Mouse (Mus musculus) embryonic facial prominence, embryonic 10.5 days (tissue): ENCODE data around the gene Trabd2b. TPM values are rescaled to one million over a fixed set of nuclear protein-coding genes. Genes with fewer than 3 reads are reported as not detected.

ENCODE experiments used
- DNase-seq: peaks from one replicate; pipeline ENCODE4 v3.0.0-alpha.2; 2017; ENCODE audit warnings: low spot score
- H3K27ac ChIP-seq: fragments of 300-500 bp; sonication (generic); replicated peaks from 2 replicates; pipeline ENCODE4 v1.5.1; 2016; ENCODE audit warnings: mild to moderate bottlenecking
- H3K27me3 ChIP-seq: fragments of 300-500 bp; sonication (generic); replicated peaks from 2 replicates; pipeline ENCODE4 v1.6.1; 2016; ENCODE audit warnings: low read depth, mild to moderate bottlenecking; ENCODE audit not compliant: poor library complexity, severe bottlenecking
- H3K36me3 ChIP-seq: fragments of 300-500 bp; sonication (generic); replicated peaks from 2 replicates; pipeline ENCODE4 v1.6.1; 2016; ENCODE audit warnings: mild to moderate bottlenecking, moderate library complexity
- H3K4me1 ChIP-seq: fragments of 300-500 bp; sonication (generic); 2 replicates; pipeline ENCODE4 v1.6.1; 2016
- H3K4me3 ChIP-seq: fragments of 300-500 bp; sonication (generic); 2 replicates; pipeline ENCODE4 v1.5.1; 2016; ENCODE audit warnings: mild to moderate bottlenecking, moderate library complexity
- H3K9me3 ChIP-seq: fragments of 300-500 bp; sonication (generic); 2 replicates; pipeline ENCODE4 v1.6.1; 2016; ENCODE audit warnings: mild to moderate bottlenecking
- WGBS: fragments of 180-500 bp; shearing (Covaris S2); methylation state at CpG from one replicate; pipeline ENCODE4 v1.1.7; 2016; 5-methylcytosine and 5-hydroxymethylcytosine counted together
- polyA plus RNA-seq: library from polyadenylated mRNA; unstranded; fragments of >200 nt; fragmentation: Nextera tagmentation; extraction: Ambion mirVana; gene quantifications from 2 replicates; pipeline ENCODE4 v1.2.1, GENCODE M21; 2016

The Trabd2b gene
- polyA plus RNA-seq, 1 experiment from 2014 or later: 0.81 TPM

GRCm38 (mm10) chr4:114513149-114513548 is 106.6 kb downstream of the Trabd2b start:
- no peak overlapping the region for H3K27ac ChIP-seq
- no peaks in the 10 kb centered on the region for H3K27me3 ChIP-seq
- H3K4me3 ChIP-seq: no peak overlapping the region
- peaks cover 22% of the 10 kb centered on the region for H3K4me1 ChIP-seq
- no peaks in the 10 kb centered on the region for H3K9me3 ChIP-seq
- H3K36me3 ChIP-seq: no peaks in the 10 kb centered on the region
- no peak for DNase-seq

DNA sequence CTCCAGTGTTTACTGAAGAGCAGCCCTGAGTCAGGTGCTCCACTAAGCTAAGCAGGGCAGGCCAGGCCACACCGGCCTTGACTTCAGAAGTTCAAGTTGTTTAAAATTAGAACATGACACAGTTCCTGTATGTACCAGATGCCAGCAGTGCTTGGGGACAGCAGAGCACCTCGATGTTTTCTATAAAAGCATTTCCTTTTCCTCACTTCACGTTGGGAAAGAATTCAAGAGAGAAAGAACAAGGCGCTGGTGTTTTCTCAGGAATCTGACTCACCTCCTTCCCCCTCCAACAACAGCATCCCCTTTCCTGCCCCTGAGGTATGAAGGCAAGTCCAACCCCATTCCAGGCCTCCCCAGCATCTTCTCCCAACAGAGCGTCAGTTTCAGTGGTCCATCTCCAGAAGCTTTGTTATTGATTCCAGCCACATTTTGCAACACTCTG is 108.8 kb downstream of the Trabd2b start:
- Histone ChIP-seq H3K27ac (peak overlapping the region; percentile 40; the same call in 1 of the 2 replicates), H3K36me3 (no peaks in the 10 kb centered on the region), H3K27me3 (no peaks in the 10 kb centered on the region), H3K4me1 (peaks cover 22% of the 10 kb centered on the region), H3K9me3 (no peaks in the 10 kb centered on the region), H3K4me3 (no peak overlapping the region)
- DNase-seq: no peak
- WGBS: 50% methylated on average over 5 of the region's 5 CpGs

DNA sequence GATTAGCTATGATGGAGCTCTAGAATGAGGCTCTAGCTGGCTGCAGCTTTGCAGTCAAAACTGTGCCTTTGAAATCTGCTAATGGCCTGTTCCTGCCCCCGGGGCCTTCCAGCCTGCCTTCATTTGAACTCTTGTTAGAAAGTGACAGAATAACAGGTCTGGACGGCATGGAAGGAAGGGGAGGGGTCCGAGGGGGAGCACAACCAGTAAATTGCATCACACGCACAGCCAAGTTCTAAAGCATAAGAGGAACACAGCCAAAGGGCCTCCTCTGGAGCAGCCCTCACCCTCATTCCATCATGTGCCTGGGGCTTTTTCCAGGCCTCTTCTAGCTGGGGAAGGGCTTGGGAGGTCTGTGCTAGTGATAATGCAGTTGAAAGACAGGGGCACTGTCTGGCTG is 110.1 kb downstream of the Trabd2b start:
- Histone ChIP-seq H3K27ac (no peak overlapping the region; the same call in 1 of the 2 replicates), H3K4me3 (no peak overlapping the region), H3K4me1 (peaks cover 22% of the 10 kb centered on the region), H3K27me3 (no peaks in the 10 kb centered on the region), H3K9me3 (no peaks in the 10 kb centered on the region), H3K36me3 (no peaks in the 10 kb centered on the region)
- WGBS: 26% methylated on average over 4 of the region's 4 CpGs
- DNase-seq: peak; percentile 47

DNA sequence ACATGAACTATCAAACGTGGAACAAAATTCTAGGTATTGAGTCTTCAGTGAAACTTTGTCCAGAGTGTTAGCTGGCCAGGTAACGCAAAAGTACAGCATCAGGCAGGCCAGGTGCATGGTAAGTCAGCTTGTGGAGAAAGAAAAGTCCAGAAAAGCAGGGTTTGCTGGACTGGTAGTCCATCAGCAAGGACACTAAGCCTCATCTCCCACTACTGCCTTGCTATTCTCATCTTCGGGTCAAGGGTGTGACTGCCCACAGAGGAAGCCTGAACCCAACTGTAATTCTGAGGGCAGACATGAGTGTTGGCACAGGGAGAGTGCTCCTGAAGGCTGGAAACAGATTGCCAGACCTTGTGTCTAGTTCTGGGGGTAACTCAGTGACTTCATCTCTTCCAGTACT is 111.5 kb downstream of the Trabd2b start:
- WGBS: 86% methylated on average over 3 of the region's 3 CpGs
- H3K27me3 ChIP-seq: no peaks in the 10 kb centered on the region
- no peaks in the 10 kb centered on the region for H3K9me3 ChIP-seq
- no peak for DNase-seq
- no peaks in the 10 kb centered on the region for H3K36me3 ChIP-seq
- H3K27ac ChIP-seq: no peak overlapping the region
- H3K4me1 ChIP-seq: peaks cover 22% of the 10 kb centered on the region
- H3K4me3 ChIP-seq: no peak overlapping the region

GRCm38 (mm10) chr4:114518571-114518970 is 112.0 kb downstream of the Trabd2b start:
- DNase-seq: no peak
- H3K36me3 ChIP-seq: no peaks in the 10 kb centered on the region
- H3K27me3 ChIP-seq: no peaks in the 10 kb centered on the region
- H3K4me1 ChIP-seq: peaks cover 22% of the 10 kb centered on the region
- H3K4me3 ChIP-seq: no peak overlapping the region
- WGBS: 96% methylated on average over 1 of the region's 1 CpGs
- H3K27ac ChIP-seq: no peak overlapping the region
- H3K9me3 ChIP-seq: no peaks in the 10 kb centered on the region

DNA sequence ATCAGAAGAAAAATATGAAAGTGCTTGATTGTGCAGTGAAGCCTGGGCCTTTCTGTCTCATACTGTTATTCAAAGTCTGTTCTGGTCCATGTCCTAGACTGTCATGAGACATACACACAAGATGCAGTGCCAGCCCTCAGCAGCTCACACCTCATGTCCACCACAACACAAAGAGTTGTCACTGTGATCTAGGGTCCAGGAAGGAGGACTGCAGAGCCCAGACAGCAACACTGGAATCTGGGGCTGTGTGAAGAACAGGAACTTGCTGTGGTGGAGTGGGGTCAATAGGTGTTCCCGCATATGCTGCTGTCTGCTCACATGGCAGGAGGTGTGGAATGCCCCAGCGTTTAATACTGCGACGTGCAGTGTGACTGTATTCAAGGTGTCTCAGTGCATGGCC is 112.8 kb downstream of the Trabd2b start:
- no peaks in the 10 kb centered on the region for H3K27me3 ChIP-seq
- H3K9me3 ChIP-seq: no peaks in the 10 kb centered on the region
- H3K4me3 ChIP-seq: no peak overlapping the region
- DNase-seq: no peak
- H3K27ac ChIP-seq: no peak overlapping the region
- WGBS: 83% methylated on average over 4 of the region's 4 CpGs
- no peaks in the 10 kb centered on the region for H3K36me3 ChIP-seq
- peaks cover 22% of the 10 kb centered on the region for H3K4me1 ChIP-seq

- H3K27ac ChIP-seq: no peak overlapping the region
- WGBS: 89% methylated on average over 3 of the region's 3 CpGs
- peaks cover 22% of the 10 kb centered on the region for H3K4me1 ChIP-seq
- H3K27me3 ChIP-seq: no peaks in the 10 kb centered on the region
- no peak overlapping the region for H3K4me3 ChIP-seq
- no peaks in the 10 kb centered on the region for H3K36me3 ChIP-seq
- no peaks in the 10 kb centered on the region for H3K9me3 ChIP-seq
- DNase-seq: no peak
These were observed 113.4 kb downstream of the Trabd2b start for GRCm38 (mm10) chr4:114519966-114520365.

- Histone ChIP-seq H3K9me3 (no peaks in the 10 kb centered on the region), H3K4me3 (no peak overlapping the region), H3K27me3 (no peaks in the 10 kb centered on the region), H3K4me1 (no peaks in the 10 kb centered on the region), H3K27ac (no peak overlapping the region), H3K36me3 (no peaks in the 10 kb centered on the region)
- 82% methylated on average over 5 of the region's 5 CpGs for WGBS
- DNase-seq: no peak
These were observed 117.0 kb downstream of the Trabd2b start for GRCm38 (mm10) chr4:114523335-114524188.

DNA sequence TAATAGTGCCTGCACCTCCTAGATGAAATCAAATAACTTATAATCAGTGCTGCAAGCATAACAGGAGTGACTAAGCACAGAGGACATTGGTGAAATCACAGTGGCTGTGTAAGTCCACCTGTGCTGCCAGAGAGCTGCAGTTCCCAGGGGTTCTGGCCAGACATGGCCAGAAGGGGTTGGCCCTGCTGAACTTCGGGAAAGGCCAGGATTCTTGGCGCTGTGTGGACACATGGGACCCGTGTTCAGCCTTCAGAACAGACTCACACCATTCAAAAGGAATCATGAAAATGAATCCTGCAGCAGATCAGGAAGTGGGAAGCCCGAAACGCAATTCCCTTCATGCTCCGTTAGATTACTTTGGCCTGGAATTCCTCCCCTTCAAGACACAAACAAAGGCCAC is 125.1 kb downstream of the Trabd2b start:
- 47% methylated on average over 6 of the region's 6 CpGs for WGBS
- no peak overlapping the region for H3K4me3 ChIP-seq
- no peaks in the 10 kb centered on the region for H3K27me3 ChIP-seq
- H3K27ac ChIP-seq: no peak overlapping the region
- H3K9me3 ChIP-seq: no peaks in the 10 kb centered on the region
- H3K4me1 ChIP-seq: 0 out of 2 replicates have a peak, but pooled peaks cover 3% of the 10 kb centered on the region
- no peak for DNase-seq
- H3K36me3 ChIP-seq: no peaks in the 10 kb centered on the region

GRCm38 (mm10) chr4:114533894-114534754 is 127.6 kb downstream of the Trabd2b start:
- no peaks in the 10 kb centered on the region for H3K27me3 ChIP-seq
- no peak overlapping the region for H3K27ac ChIP-seq
- no peak overlapping the region for H3K4me3 ChIP-seq
- 77% methylated on average over 4 of the region's 4 CpGs for WGBS
- H3K36me3 ChIP-seq: no peaks in the 10 kb centered on the region
- peaks cover 9% of the 10 kb centered on the region; the same call in 1 of the 2 replicates for H3K4me1 ChIP-seq
- no peaks in the 10 kb centered on the region for H3K9me3 ChIP-seq
- no peak for DNase-seq

GRCm38 (mm10) chr4:114537376-114537974 is 131.0 kb downstream of the Trabd2b start:
- Histone ChIP-seq H3K4me1 (peaks cover 16% of the 10 kb centered on the region), H3K9me3 (no peaks in the 10 kb centered on the region), H3K27ac (no peak overlapping the region), H3K27me3 (no peaks in the 10 kb centered on the region), H3K36me3 (no peaks in the 10 kb centered on the region), H3K4me3 (no peak overlapping the region)
- DNase-seq: no peak
- 77% methylated on average over 6 of the region's 6 CpGs for WGBS

DNA sequence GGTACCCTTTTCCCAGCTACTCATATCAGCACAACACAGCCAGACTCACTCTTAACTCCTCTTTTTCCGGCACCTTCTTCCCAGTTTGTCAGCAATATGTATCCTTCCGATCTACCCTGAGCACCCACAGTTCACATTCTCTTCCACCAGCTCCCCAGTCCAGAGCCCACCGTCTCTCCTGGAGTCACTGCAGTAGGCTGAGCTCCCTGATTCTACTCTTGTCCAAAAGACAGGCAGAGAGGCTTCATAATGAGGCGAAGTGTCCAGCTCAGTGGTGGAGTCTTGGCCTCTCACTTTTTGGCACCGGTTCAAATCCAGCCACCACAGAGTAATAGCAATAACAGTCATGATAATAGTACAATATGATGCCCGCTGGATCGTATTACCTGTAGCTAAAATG is 133.5 kb downstream of the Trabd2b start:
- no peak overlapping the region for H3K4me3 ChIP-seq
- WGBS: 91% methylated on average over 7 of the region's 7 CpGs
- H3K27ac ChIP-seq: no peak overlapping the region
- H3K36me3 ChIP-seq: no peaks in the 10 kb centered on the region
- H3K27me3 ChIP-seq: no peaks in the 10 kb centered on the region
- DNase-seq: no peak
- H3K9me3 ChIP-seq: no peaks in the 10 kb centered on the region
- H3K4me1 ChIP-seq: peaks cover 16% of the 10 kb centered on the region
